Mouse (Mus musculus) retina, postnatal 7 days (tissue): ENCODE measurements around the gene Gm5168.
"Not testable (repeated sequence)": the region's sequence is repeated elsewhere in the genome, so short reads cannot be mapped to it uniquely, and the experiment has no call there.

ENCODE experiments used
- DNase-seq: peaks from one replicate; pipeline ENCODE4 v3.0.0-alpha.2; 2012; ENCODE audit warnings: low read depth, low spot score

Gm5168 gene

GRCm38 (mm10) chrX:26050941-26051340, at the start of gene Gm5168:
Gene Gm5168 (minus strand): TSS chrX:26051041.
- DNase-seq = not testable (repeated sequence)
